Mouse (Mus musculus) small intestine, adult 2 months (tissue): ENCODE data around the gene A630095E13Rik. TPM values are rescaled to one million over a fixed set of nuclear protein-coding genes. Genes with fewer than 3 reads are reported as not detected.
"Not testable (repeated sequence)": the region's sequence is repeated elsewhere in the genome, so short reads cannot be mapped to it uniquely, and the experiment has no call there.

Source experiments
- H3K27ac ChIP-seq: fragments of 200-500 bp; 2 replicates; pipeline ENCODE4 v1.5.1; 2012; ENCODE audit warnings: low read depth, low read length, control low read depth, inconsistent platforms; ENCODE audit not compliant: insufficient read depth
- H3K27me3 ChIP-seq: fragments of 200-500 bp; 2 replicates; pipeline ENCODE4 v1.6.1; 2012; ENCODE audit warnings: mild to moderate bottlenecking, moderate library complexity, low read length, inconsistent platforms; ENCODE audit not compliant: control insufficient read depth, insufficient read depth
- H3K36me3 ChIP-seq: fragments of 200-500 bp; 2 replicates; pipeline ENCODE4 v1.6.1; 2012; ENCODE audit warnings: mild to moderate bottlenecking, low read length, control low read depth, inconsistent platforms; ENCODE audit not compliant: control insufficient read depth, insufficient read depth
- H3K4me1 ChIP-seq: fragments of 200-500 bp; 2 replicates; pipeline ENCODE4 v1.6.1; 2012; ENCODE audit warnings: low read length, inconsistent platforms, mixed read lengths; ENCODE audit not compliant: control insufficient read depth, insufficient read depth, insufficient read length
- H3K4me3 ChIP-seq: fragments of 200-500 bp; 2 replicates; pipeline ENCODE4 v1.5.1; 2012; ENCODE audit warnings: low read depth, mild to moderate bottlenecking, control low read depth, inconsistent platforms, low read length, moderate library complexity
- CTCF ChIP-seq: fragments of 200-500 bp; IDR thresholded peaks from 2 replicates; pipeline ENCODE4 v1.5.1; 2012; ENCODE audit warnings: low read depth, mild to moderate bottlenecking, control low read depth, inconsistent platforms, low read length, moderate library complexity, mixed read lengths; ENCODE audit not compliant: insufficient replicate concordance, insufficient read length; ENCODE audit errors: extremely low read depth
- POLR2A ChIP-seq: fragments of 200-500 bp; IDR thresholded peaks from 2 replicates; pipeline ENCODE4 v1.6.1; 2012; ENCODE audit warnings: low read depth, mild to moderate bottlenecking, control low read depth, inconsistent platforms, low read length, moderate library complexity
- WGBS: fragments of 180-500 bp; shearing (Covaris S2); methylation state at CpG from one replicate; pipeline ENCODE4 v1.1.7; 2018; 5-methylcytosine and 5-hydroxymethylcytosine counted together
- polyA plus RNA-seq: library from polyadenylated mRNA; depleted of rRNA; stranded (reverse); fragments of >200 nt; gene quantifications from 2 replicates; pipeline ENCODE4 v1.2.3, GENCODE M21; 2012; rRNA removed

Gene A630095E13Rik
- not detected in 2 replicates for polyA plus RNA-seq

DNA sequence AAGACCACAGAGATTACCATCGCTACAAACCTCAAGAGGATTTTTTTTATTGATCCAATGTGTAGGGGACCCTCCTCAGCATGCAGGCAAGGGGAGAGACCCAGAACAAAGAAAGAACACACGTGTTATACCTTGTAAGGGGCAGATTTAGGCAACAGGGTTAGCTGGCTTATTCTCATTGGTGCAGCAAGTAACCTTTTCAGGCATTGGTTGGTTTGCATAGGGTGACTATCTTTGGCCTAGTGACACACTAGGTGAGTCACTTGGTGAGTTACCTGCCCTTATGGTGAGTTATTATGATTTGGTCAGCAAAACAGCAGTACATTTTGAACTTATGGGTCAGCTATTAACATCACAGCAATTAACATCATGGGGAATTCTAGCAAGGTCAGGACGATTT lies at the start of gene A630095E13Rik:
Gene A630095E13Rik (minus strand): TSS at position 101 of the 400 bp plus-strand sequence.
- 61% methylated on average over 3 of the region's 3 CpGs for WGBS
- H3K4me1 ChIP-seq, H3K27me3 ChIP-seq, H3K4me3 ChIP-seq, H3K27ac ChIP-seq, H3K36me3 ChIP-seq: not testable (repeated sequence)

DNA sequence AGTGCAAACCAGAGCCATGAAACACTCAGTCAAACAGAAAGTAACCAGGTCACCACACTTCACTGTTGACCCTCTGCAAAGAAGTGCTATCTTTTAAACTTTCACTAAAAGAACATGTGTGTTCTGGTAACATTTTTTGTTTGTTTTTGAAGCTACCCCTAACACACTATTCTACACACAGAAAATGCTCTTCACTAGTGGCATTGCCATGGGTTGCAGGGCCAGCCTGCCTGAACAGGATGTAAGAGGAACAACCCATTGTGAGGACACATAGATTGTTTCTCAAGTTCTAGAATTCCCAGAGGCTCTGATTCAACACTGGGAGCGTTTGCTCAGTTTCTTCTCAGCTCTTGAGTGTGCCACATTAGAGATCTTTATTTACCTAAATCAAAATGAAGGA lies 49.7 kb upstream of the A630095E13Rik start, which contains the start of gene Acrv1:
Gene Acrv1 (plus strand): TSS at position 301 of the 400 bp plus-strand sequence.
- no peaks in the 10 kb centered on the region for H3K4me1 ChIP-seq
- H3K36me3 ChIP-seq, result no peaks in the 10 kb centered on the region
- no peak within 1 kb of the TSS for H3K27ac ChIP-seq
- TF ChIP-seq POLR2A (no peak), CTCF (no peak)
- H3K4me3 ChIP-seq, result no peak within 1 kb of the TSS
- WGBS, result 49% methylated on average over 1 of the region's 1 CpGs
- H3K27me3 ChIP-seq, result no peaks in the 10 kb centered on the region

DNA sequence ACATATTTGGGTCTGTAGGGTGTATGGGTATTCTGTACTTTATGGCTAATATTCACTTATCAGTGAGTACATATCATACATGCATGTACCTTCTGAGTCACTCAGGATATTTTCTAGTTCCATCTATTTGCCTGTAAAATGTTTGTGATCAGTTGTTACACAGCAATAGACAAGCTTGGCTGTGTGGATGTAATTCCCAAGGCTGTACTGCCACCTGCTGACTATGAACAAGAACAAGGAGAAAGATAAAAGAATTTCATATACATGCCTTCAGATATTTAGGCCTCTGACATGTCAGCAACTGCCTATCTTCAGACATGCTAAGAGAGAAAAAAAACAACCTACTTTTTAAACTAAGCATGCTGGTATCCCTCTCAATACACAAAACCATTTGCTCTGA lies 44.2 kb upstream of the A630095E13Rik start:
- H3K27me3 ChIP-seq, result no peaks in the 10 kb centered on the region; the same call in 1 of the 2 replicates
- H3K4me3 ChIP-seq, result no peak overlapping the region
- no peaks in the 10 kb centered on the region for H3K4me1 ChIP-seq
- no peak overlapping the region for H3K27ac ChIP-seq
- TF ChIP-seq CTCF (no peak), POLR2A (no peak)
- no peaks in the 10 kb centered on the region for H3K36me3 ChIP-seq

DNA sequence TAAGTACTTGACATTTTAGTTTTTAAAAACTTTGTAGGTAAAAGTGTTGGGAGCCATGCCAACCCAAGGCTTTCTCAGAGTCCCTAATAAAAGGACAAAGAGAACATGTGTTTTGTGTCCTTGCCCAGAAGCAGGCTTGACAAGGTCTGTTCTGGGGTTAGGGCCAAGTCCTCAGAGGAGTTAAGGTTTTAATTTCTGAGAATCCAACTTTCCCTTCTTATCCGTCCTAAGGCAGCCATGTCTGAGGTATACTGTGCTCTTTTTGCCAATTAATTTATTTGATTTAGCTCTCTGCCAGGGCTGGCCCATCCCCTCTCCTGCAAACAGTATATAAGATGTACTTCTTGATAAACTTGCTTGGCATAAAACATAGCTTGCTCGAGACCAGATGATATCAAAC lies 38.2 kb upstream of the A630095E13Rik start:
- Histone ChIP-seq H3K27me3 (no peaks in the 10 kb centered on the region; the same call in 1 of the 2 replicates), H3K4me3 (no peak overlapping the region), H3K36me3 (no peaks in the 10 kb centered on the region), H3K4me1 (no peaks in the 10 kb centered on the region), H3K27ac (no peak overlapping the region)
- TF ChIP-seq CTCF (no peak), POLR2A (no peak)
- WGBS, result 30% methylated on average over 2 of the region's 2 CpGs

Other genes starting within 250 kb of the A630095E13Rik start
- gene Gm7257, start 211.5 kb downstream of the A630095E13Rik start, polyA plus RNA-seq, result not detected in 2 replicates
- not detected in 2 replicates for gene Gm9513, start 167.7 kb downstream of the A630095E13Rik start, polyA plus RNA-seq
- gene Gm5615, start 101.4 kb downstream of the A630095E13Rik start, polyA plus RNA-seq, result not detected in 2 replicates
- gene Gm17689, start 60.7 kb downstream of the A630095E13Rik start, polyA plus RNA-seq, result not detected in 2 replicates
- not detected in 2 replicates for gene Acrv1, start 49.8 kb upstream of the A630095E13Rik start, polyA plus RNA-seq
- gene Chek1, start 83.7 kb upstream of the A630095E13Rik start, polyA plus RNA-seq, result 0.41 and 0.42 TPM in 2 replicates
- gene Stt3a, start 124.3 kb upstream of the A630095E13Rik start, polyA plus RNA-seq, result 37.7 and 73.2 TPM in 2 replicates
- gene Ei24, start 154.0 kb upstream of the A630095E13Rik start, polyA plus RNA-seq, result 19.0 and 50.7 TPM in 2 replicates
- 0.20 and 0.30 TPM in 2 replicates for gene Fez1, start 178.5 kb upstream of the A630095E13Rik start, polyA plus RNA-seq